Mouse (Mus musculus) heart, adult 2 months (tissue): ENCODE measurements around the gene Fgfr2.

Source experiments
- CTCF ChIP-seq: fragments of 200-600 bp; IDR thresholded peaks from 2 replicates; pipeline ENCODE4 v1.8.1; 2022; ENCODE audit warnings: antibody characterized with exemption, mild to moderate bottlenecking, moderate library complexity
- EP300 ChIP-seq: fragments of 200-500 bp; IDR thresholded peaks from 2 replicates; pipeline ENCODE4 v1.6.1; 2011; ENCODE audit warnings: low read depth, low read length, control low read depth; ENCODE audit not compliant: insufficient read depth
- POLR2A ChIP-seq: fragments of 200-500 bp; IDR thresholded peaks from 2 replicates; pipeline ENCODE4 v1.6.1; 2011; ENCODE audit warnings: mild to moderate bottlenecking, low read depth, low read length, control low read depth; ENCODE audit not compliant: insufficient read depth

DNA sequence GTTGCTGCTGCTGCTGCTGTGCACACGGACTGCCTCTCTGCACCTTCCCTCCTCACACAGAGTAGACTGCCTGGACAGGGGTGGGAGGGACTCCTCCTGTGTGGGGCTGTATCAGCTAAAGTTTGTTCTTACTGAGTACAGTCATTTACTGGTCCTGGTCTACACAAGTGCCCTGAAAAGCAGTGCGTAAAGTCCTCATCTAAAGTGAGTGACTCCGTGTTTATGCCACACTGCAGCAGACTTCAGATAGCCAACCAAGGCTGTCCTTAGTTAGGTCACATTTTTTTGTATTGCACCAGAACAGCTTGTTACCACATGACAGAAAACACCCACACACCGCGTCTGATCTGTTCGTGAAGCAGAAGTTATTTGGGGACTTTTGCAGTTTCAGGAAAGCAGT lies 2230.2 kb downstream of the Fgfr2 start:
- TF ChIP-seq POLR2A (no peak), CTCF (no peak), EP300 (no peak)
